Mouse (Mus musculus): ENCODE measurements around the gene Klhl15.
"Not testable (repeated sequence)": the region's sequence is repeated elsewhere in the genome, so short reads cannot be mapped to it uniquely, and the experiment has no call there.

Gene Klhl15

DNA sequence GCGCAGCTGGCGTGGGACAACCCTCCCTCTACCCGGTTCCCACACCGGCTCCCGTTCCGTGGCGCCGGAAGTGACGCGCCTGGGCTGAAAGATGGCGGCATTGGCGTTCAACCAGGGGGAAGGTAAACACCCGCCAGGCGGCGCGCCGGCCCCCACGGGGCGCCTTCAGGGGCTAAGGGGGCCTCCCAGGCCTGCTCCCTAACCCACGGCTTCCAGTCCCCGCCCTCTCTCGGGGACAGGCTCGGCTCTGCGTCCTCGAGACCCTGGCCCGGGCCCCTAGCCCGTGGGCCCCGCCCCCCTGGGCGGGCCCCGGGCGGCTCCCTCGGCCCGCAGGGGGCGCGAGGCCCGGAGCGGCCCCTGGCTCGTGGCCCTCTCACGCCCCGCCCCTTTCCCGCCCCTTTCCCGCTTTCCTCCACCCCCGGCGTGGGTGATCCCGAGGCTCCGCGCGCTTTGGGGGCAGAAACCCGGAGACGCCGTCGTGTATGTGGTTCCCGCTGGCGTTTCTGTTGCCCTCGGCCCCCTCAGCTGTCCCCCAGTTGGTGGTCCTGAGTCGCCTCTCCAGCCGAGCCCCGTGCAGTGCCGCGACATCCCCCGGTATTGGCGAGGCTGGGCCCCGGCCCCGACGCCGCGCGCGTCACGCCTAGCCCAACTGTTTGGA, at the start of gene Klhl15:
Klhl15 (plus strand) TSS at position 68 of the 658 bp plus-strand sequence.
- DNase-seq = peak; percentile 74

DNA sequence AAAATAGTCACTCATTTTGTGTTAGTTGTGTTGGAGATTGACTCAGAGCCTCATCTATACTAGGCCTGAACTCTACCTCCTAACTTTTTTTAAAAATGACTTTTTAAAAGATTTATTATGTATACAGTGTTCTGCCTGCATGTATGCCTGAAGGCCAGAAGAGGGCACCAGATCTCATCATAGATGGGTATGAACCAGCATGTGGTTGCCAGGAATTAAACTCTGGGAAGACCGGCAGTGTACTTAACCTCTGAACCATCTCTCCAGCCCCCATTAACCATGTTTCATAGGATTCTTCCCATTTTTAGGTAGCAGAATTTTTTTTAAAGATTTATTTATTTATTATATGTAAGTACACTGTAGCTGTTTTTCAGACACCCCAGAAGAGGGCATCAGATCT, 49.2 kb upstream of the Klhl15 start:
- DNase-seq = no peak

DNA sequence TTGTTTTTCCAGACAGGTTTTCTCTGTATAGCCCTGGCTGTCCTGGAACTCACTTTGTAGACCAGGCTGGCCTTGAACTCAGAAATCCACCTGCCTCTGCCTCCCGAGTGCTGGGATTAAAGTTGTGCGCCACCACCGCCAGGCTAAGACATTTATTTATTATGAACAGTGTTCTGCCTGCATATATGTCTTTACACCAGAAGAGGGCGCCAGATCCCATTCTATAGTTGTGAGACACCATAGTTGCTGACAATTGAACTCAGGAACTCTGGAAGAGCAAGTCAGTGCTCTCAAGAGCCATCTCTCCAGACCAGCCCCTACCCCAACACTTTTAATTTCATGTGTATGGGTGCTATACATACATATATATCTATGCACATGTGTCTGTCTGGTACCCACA, 40.5 kb upstream of the Klhl15 start:
- DNase-seq = not testable (repeated sequence)

DNA sequence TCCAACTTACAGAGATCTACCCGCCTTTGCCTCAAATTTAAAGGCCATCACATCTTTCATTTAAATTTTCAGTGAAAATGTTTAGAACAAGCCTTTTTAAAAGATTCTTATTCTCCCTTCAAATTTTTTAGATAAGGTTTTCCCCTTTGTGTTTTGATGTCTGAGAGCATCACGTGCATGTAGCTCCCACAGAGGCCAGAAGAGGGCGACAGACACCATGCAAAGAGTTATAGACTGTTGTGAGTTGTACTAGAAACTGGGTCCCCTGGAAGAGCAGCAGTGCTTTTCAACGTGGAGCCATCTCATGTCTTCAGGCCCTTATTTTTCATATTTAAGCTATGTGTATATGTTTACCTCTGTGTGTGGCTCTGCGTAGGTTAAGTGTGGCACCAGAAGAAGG, 36.6 kb upstream of the Klhl15 start:
- DNase-seq = no peak

DNA sequence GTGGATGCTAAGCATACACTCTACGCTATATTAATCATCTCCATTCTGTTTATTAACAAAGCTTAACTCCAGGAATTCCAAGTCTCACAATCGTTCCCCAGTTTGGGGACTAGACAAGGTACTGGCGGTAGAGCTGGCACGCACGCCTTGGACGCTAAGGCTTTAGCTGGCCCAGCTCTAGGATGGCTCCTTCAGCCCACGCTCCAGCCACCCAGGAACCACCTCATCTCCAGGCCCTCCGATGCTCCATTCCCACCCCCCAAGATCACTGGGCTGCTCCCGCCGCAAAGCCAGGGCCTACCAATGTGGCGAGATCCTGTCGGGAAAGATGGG, 22.2 kb upstream of the Klhl15 start:
- DNase-seq = no peak

DNA sequence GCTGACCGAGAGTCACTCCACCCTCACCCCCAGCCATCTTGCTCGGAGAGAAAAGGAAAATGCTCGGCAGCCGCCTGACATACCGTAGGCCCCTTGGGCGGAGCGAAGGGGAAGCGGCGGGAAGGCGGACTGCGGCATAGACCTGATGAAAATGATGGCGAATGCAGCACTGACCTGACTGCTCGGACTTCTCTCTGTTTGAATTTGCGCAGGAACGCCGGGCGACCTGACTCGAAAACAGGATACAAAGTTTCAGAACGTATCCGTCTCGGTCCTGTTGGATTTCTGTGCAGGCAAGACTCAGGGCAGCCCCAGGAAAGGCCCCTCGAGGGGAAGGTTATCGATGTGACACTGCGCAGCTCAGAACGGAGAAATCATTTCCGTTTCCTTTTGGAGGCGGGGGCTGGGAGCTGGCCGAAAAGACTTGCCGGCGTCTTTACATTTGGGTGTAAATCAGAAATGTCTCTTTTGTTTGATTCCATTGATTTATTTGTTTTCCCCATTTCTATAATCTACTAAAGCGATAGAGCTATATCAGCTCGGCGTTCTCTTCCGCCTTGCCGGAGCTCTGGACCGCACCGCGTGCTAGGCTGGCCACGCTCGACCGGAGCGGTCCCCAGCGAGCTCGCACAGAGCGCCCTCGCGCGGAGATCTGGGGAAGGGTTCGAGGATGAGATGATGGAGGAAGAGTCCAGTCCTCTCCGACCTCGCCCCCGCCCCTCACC, 21.6 kb upstream of the Klhl15 start, which contains the start of gene Eif2s3x:
Eif2s3x (minus strand) TSS at position 266 of the 725 bp plus-strand sequence.
- DNase-seq = peak; percentile 90

DNA sequence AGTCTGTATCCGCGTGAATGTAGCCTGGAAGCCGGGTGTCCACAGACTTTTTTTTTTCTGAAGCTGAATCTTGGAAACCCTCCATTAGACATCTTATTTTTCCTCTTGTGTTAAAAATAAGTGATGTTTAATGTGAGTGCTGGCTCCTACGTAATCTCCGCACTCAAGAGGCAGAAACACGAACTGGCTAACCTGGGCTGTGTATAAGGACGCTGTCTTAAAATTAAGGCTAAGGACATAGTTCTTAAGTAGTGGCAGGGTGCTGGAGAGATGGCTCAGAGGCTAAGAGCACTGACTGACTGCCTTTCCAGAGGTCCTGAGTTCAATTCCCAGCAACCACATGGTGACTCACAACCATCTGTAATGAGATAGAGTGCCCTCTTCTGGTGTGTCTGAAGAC, 21.0 kb upstream of the Klhl15 start:
- DNase-seq = peak; percentile 22

DNA sequence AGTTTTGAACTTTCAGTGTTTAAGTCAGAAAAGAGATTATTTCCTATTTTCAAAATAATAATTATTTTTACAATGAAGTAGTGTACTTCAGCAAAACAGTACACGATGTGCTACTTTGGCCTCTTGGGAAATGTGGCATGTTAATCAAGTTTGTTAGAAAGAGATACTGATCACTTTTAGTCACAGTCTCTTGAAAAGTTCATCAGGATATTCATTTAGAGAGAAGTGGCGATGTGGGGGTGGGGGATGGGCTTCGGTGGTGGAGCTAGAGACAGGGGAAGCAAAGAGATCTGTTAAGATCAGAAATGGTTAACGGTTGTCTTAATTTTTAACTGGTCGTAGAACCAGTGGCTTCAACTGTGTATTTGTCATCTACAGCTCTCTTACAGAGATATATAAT, 967 bp upstream of the Klhl15 start:
- DNase-seq = no peak

DNA sequence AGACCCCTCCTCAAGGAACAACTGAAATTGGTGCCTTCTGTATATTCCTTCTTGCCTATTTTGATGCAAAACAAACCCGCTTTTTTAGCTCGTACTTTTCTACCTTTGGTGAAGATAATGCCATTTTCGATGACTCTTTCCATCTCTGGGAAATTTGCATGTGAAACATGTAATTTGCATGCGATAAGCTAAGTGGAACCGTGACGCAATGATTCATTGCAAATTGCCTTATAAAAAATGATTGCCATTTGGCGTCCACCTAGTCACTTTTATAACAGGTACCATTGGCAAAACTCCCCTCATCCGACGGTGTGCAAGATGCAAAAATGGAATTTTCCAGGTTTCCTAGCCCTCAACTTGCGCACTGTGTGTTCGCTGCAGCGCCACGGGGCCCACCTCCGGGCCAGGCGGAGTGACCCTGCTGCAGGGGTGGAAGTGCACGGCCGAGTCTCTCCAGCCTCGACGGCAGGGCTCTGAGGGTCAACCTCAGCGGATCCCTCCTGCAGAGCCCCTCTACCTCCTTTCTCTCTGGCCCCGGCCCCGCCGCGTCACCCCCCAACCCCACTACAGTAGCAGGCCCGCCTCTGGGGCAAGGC, 365 bp upstream of the Klhl15 start:
- no peak for DNase-seq

DNA sequence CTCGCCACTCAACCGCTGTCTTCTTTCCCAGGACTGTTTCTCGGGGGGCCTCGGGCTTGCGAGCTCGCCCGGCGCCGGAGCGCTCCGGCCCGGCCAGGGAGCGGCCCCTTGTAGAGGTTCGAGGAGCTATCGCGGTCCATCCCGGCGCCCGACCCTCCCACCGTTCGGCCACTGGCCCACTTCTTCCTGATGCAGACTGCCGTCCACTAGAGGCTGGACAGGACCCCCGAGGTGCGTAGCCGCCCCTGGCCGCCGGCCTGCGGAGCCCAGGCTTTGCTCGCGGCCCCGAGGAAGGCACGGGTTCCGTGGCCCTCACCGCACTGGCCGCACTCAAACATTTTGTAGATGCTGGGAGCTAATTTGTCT, 774 bp downstream of the Klhl15 start:
- peak; percentile 21 for DNase-seq

DNA sequence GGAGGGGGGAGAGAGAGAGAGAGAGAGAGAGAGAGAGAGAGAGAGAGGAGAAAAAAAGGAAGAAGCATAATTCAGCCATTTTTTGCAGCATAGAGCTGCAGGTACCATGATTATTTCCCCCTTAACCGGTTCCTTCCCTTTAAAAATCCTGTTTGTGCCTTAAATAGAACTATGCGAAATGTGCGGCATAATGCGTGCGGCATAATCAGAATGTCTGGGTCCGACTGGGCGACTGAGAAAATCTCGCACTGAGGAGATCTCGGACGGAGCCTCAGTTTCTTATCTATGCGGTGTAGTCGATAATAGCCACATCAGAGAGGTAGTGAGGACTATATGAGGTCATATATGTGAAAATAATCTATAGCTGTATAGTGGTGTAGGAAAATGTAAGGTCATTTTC, 1.2 kb downstream of the Klhl15 start:
- DNase-seq = no peak

DNA sequence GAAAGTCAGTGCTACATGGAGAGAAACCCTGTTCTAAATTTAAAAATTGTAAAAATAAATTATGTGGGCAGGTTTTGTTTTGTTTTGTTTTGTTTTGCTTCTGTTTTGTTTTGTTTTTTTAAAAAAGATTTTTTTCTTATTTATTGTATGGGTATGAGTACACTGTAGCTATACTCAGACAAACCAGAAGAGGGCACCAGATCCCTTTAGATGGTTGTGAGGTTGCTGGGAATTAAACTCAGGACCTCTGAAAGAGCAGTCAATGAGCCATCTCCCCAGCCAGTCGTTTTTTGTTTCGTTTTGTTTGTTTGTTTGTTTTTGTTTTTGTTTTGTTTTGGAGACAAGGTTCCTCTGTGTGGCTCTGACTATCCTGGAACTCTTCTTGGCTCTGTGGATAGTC, 54.5 kb downstream of the Klhl15 start:
- DNase-seq = peak; percentile 7

DNA sequence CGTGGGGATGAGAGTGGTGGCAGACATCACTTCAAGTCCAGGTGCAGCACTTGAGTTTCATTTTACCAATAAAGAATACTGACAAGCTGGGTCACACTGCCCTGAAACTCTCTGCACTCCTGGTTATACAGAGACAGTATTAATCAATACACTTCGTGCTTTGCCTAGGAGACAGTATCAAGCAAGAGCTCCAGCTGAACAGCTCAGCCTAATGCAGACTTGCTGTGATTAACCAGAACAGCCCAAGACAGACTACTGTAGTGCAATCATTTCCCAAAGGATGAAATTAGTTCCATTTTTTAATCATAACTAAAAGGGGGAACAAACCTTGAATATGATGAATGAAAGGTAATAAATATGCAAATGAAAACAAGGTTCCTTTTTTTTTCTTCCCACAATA, 68.5 kb downstream of the Klhl15 start:
- no peak for DNase-seq

DNA sequence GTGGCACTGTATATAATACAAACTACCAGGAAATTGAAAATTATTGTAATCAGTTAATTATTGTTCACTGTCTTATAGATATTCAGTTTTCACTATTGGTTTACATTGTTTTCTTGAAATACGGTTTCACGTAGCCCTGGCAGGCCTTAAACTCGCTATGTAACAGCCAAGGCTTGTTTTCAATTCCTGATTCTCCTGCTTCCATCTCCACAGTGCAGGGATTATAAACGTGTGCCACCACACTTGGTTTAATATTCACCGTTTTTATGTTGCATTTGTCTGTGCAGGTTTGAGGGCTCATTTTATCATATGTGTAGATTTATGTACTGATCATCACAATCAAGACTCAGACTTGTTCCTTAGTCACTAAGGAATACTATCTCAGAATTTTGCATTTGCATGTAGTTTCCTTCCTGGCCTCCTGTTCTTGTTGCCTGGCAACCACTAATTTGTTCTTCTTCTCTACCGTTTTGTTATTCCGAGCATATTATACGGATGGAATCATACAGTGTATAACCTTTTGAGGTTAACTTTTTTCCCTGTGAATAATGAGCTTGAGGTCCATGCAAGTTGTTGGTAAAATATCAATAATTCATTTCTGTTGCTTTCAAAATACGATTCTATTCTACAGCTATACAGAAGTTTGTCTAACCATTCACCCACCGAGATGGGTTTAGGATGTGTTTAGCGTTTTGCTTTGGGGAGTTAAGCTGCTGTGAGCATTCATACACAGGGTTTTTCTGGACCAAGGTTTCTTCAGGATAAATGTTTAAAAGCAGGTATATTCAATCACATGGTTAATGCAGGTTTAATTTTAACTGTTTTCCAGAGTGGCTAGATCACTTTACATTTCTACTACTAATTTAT, 86.9 kb downstream of the Klhl15 start:
- no peak for DNase-seq
